Mouse (Mus musculus) intestine, embryonic 16.5 days (tissue): ENCODE measurements at regions not wholly inside any gene's neighbourhood (a gene's known extent, or its start where the extent isn't known, plus 50 kb on each side); places are given as distances from the start of the nearest gene placed in this dataset.
A peak's percentile ranks its signal among the peaks of the same experiment; 100 is the strongest.

Experiments used
- ATAC-seq: fragments of 200-750 bp; cut with Nextera tagmentation; 2 replicates; pipeline ENCODE4 v1.8.0; 2017; ENCODE audit warnings: moderate TSS enrichment, moderate library complexity
- H3K27ac ChIP-seq: fragments of 300-500 bp; sonication (generic); 2 replicates; pipeline ENCODE4 v1.5.1; 2014; ENCODE audit warnings: mild to moderate bottlenecking, low read length
- H3K27me3 ChIP-seq: fragments of 300-500 bp; sonication (generic); replicated peaks from 2 replicates; pipeline ENCODE4 v1.6.1; 2014; ENCODE audit warnings: low read length, control low read depth, mixed read lengths; ENCODE audit not compliant: control insufficient read depth, insufficient read depth
- H3K36me3 ChIP-seq: fragments of 300-500 bp; sonication (generic); 2 replicates; pipeline ENCODE4 v1.6.1; 2014; ENCODE audit warnings: low read length, control low read depth; ENCODE audit not compliant: control insufficient read depth, insufficient read depth
- H3K4me1 ChIP-seq: fragments of 300-500 bp; sonication (generic); 2 replicates; pipeline ENCODE4 v1.6.1; 2014; ENCODE audit warnings: low read length, control low read depth, mixed read lengths; ENCODE audit not compliant: control insufficient read depth, insufficient read depth
- H3K4me2 ChIP-seq: fragments of 300-500 bp; sonication (generic); 2 replicates; pipeline ENCODE4 v1.6.1; 2014; ENCODE audit warnings: low read depth, low read length, control low read depth
- H3K4me3 ChIP-seq: fragments of 300-500 bp; sonication (generic); 2 replicates; pipeline ENCODE4 v1.5.1; 2014; ENCODE audit warnings: mild to moderate bottlenecking, low read length
- H3K9ac ChIP-seq: fragments of 300-500 bp; sonication (generic); 2 replicates; pipeline ENCODE4 v1.6.1; 2014; ENCODE audit warnings: low read depth, low read length
- H3K9me3 ChIP-seq: fragments of 300-500 bp; sonication (generic); 2 replicates; pipeline ENCODE4 v1.6.1; 2016; ENCODE audit warnings: low read length, control low read depth; ENCODE audit not compliant: control insufficient read depth
- WGBS: fragments of 180-500 bp; shearing (Covaris S2); extraction: QIAGEN DNeasy Blood & Tissue Kit; methylation state at CpG from one replicate; pipeline ENCODE4 v1.1.7; 2014; 5-methylcytosine and 5-hydroxymethylcytosine counted together

DNA sequence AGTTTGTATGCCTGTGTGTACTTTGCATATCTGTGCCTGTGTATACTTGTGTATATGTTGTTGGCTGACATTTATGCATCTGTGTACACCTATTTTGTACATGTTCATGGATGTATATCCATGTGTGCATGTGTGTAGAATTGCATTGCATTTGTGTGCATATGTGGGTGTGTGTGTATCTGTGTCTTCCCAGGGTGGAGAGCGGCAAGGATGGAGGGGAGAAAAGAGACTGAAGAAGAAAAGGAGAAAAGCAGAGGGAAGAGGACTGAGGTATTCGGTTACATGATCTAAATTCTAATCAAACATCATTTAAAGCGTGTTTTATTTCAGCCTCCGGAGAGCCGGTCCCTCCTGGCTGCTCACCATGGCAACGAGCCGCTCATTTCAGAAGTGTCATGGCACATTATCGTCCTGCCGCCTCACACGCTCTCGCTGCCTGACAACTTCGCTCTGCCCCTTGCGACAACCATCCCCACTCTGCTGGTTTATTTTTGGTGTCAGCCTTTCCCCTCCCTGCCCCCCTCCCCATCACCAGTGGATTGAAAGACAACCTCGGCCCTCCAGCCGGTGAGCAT is 58.6 kb downstream of the Mrm1 start:
- ATAC-seq: no peak
- peaks cover 10% of the 10 kb centered on the region for H3K4me1 ChIP-seq
- 29% methylated on average over 15 of the region's 15 CpGs for WGBS

DNA sequence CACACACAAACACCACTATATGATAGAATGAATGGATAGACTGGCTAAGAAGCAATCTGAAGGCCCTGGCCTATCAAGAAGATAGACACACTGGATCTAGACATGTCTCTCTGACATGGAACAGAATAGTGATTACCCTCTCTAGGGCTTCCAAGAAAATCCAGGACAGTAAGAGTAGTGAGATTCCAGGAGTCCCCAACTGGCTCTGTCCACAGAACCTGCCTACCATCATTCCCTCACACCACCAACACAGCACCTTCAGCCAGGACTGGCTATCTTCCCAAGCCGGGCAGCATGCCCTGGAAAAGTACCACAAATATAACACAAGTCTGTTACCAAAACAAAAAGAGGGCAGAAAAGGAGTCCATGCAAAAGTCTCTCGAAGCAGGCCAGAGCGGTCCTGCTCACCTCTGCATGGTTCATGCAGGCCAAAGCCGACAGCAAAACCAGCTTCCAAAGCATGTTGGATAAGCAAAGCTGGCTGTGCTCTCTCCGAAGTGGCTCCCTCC is 59.8 kb downstream of the Mrm1 start:
- WGBS: 84% methylated on average over 5 of the region's 5 CpGs
- peaks cover 7% of the 10 kb centered on the region for H3K4me1 ChIP-seq

More for the DNA sequence above, 58.6 kb downstream of the Mrm1 start:
- no peak overlapping the region for H3K4me3 ChIP-seq
- no peak overlapping the region for H3K9ac ChIP-seq
- H3K9me3 ChIP-seq: no peaks in the 10 kb centered on the region
- H3K36me3 ChIP-seq: no peaks in the 10 kb centered on the region
- H3K4me2 ChIP-seq: no peak overlapping the region
- H3K27ac ChIP-seq: no peak overlapping the region
- peaks cover 5% of the 10 kb centered on the region; the same call in 1 of the 2 replicates for H3K27me3 ChIP-seq

GRCm38 (mm10) chr11:84752007-84752406 is 67.3 kb downstream of the Mrm1 start:
- Histone ChIP-seq H3K36me3 (no peaks in the 10 kb centered on the region), H3K9ac (no peak overlapping the region), H3K4me1 (no peaks in the 10 kb centered on the region), H3K4me2 (no peak overlapping the region), H3K4me3 (no peak overlapping the region), H3K9me3 (no peaks in the 10 kb centered on the region), H3K27ac (no peak overlapping the region), H3K27me3 (no peaks in the 10 kb centered on the region)
- ATAC-seq: no peak
- 74% methylated on average over 6 of the region's 6 CpGs for WGBS

More for the DNA sequence above, 59.8 kb downstream of the Mrm1 start:
- Histone ChIP-seq H3K9me3 (no peaks in the 10 kb centered on the region), H3K4me3 (no peak overlapping the region), H3K36me3 (no peaks in the 10 kb centered on the region), H3K9ac (no peak overlapping the region), H3K27me3 (peaks cover 5% of the 10 kb centered on the region; the same call in 1 of the 2 replicates), H3K4me2 (no peak overlapping the region), H3K27ac (no peak overlapping the region)
- ATAC-seq: no peak

DNA sequence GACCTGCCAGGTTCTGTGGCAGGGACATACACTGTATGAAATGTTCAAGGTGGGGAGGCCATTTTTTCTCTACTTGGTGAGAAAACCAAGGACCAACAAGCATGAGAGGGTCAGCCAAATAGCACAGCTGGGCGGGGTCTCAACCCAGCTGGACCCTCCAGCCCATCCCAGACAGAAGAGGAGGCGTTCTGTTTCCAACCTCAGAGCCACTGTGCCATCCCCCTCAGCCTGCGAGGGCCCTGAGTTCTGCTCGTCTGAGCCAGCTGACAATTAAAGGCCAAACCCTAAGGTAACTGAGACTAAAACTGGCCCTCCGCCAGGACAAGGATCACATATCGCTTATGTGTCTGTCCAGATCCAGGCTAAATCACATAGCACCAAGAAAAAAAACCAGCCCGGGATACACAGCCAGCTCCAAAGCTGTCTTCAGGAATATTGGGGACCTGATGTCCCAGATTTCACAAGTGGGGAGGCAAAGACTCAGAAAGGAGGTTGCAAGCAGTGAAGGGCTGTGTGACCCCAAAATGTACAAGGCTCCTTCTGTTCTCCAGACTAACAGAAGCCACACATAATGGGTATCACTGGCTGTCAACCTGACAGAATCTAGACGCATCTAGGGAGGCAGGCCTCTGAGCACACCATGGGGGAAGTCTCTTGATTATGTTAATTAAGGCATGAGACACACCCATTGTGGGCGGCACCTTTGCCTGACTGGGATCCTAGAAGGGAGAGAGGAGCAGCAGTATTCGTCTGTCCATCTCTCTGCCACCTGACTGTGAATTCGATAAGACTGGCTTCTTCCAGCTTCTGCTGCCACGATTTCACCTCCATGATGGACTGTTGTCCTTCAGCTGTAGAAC is 69.6 kb downstream of the Mrm1 start:
- no peak overlapping the region for H3K4me3 ChIP-seq
- H3K4me2 ChIP-seq: no peak overlapping the region
- no peaks in the 10 kb centered on the region for H3K27me3 ChIP-seq
- no peak overlapping the region for H3K9ac ChIP-seq
- H3K4me1 ChIP-seq: peaks cover 6% of the 10 kb centered on the region; the same call in 1 of the 2 replicates
- 43% methylated on average over 12 of the region's 12 CpGs for whole genome bisulfite sequencing
- 0 out of 2 replicates have a peak, but pooled peaks have one; percentile 31 for ATAC-seq
- no peak overlapping the region for H3K27ac ChIP-seq
- no peaks in the 10 kb centered on the region for H3K36me3 ChIP-seq
- H3K9me3 ChIP-seq: no peaks in the 10 kb centered on the region

- Histone ChIP-seq H3K4me3 (peak overlapping the region; percentile 29), H3K9ac (0 out of 2 replicates have a peak overlapping the region, but pooled peaks have one; percentile 33), H3K36me3 (no peaks in the 10 kb centered on the region), H3K4me2 (peak overlapping the region; percentile 44), H3K4me1 (0 out of 2 replicates have a peak, but pooled peaks cover 6% of the 10 kb centered on the region), H3K9me3 (no peaks in the 10 kb centered on the region), H3K27me3 (no peaks in the 10 kb centered on the region), H3K27ac (peak overlapping the region; percentile 81)
- ATAC-seq: peak; percentile 94
- WGBS: 14% methylated on average over 17 of the region's 17 CpGs
Measured at GRCm38 (mm10) chr11:84738769-84739589, 80.3 kb downstream of the Mrm1 start.

DNA sequence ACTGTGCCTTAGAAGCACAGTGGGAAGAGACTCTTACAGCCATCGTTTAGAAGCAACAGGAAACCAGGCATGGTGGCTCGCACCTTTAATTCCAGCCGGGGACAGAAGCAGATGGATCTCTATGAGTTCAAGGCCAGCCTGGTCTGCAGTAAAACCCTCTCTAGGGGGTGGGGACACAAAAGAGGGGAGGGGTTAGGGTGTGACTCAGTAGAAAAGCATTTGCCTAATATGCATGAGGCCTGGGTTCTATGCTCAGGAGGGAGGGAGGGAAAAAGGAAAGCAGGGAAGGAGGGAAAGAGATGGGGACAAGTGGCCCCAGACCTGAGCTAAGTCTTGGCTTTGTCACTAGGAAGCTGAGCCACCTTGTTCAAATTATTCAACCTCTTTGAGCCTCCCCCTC is 81.2 kb downstream of the Mrm1 start:
- H3K27me3 ChIP-seq: no peaks in the 10 kb centered on the region
- H3K4me3 ChIP-seq: no peak overlapping the region
- 0 out of 2 replicates have a peak overlapping the region, but pooled peaks have one; percentile 33 for H3K9ac ChIP-seq
- H3K36me3 ChIP-seq: no peaks in the 10 kb centered on the region
- ATAC-seq: 0 out of 2 replicates have a peak, but pooled peaks have one; percentile 21
- 0 out of 2 replicates have a peak, but pooled peaks cover 6% of the 10 kb centered on the region for H3K4me1 ChIP-seq
- 41% methylated on average over 3 of the region's 3 CpGs for WGBS
- H3K9me3 ChIP-seq: no peaks in the 10 kb centered on the region
- peak overlapping the region; percentile 81 for H3K27ac ChIP-seq
- H3K4me2 ChIP-seq: no peak overlapping the region

DNA sequence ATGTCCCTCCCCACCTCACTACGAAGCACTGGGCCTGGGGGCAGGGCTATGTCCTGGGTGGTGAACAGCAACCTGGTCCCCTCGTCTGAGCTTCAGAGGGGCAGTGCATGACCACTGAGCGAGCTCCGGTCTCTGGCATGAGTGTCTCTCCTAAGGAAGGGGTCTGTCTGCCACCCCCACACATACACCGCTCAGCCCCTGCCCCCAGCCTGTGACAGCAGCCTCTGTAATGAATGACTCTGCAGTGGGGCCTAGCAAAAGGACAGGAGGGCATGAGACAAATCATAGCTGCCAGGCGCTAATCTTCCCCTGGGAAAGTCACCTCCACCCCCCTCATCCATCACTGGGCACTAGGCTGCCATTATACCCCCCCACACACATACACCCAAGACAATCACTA is 87.4 kb downstream of the Mrm1 start:
- H3K27me3 ChIP-seq: 0 out of 2 replicates have a peak, but pooled peaks cover 2% of the 10 kb centered on the region
- H3K9ac ChIP-seq: no peak overlapping the region
- no peaks in the 10 kb centered on the region for H3K9me3 ChIP-seq
- no peaks in the 10 kb centered on the region for H3K4me1 ChIP-seq
- H3K4me3 ChIP-seq: no peak overlapping the region
- ATAC-seq: no peak
- no peaks in the 10 kb centered on the region for H3K36me3 ChIP-seq
- 65% methylated on average over 6 of the region's 6 CpGs for WGBS
- H3K27ac ChIP-seq: no peak overlapping the region
- H3K4me2 ChIP-seq: no peak overlapping the region

DNA sequence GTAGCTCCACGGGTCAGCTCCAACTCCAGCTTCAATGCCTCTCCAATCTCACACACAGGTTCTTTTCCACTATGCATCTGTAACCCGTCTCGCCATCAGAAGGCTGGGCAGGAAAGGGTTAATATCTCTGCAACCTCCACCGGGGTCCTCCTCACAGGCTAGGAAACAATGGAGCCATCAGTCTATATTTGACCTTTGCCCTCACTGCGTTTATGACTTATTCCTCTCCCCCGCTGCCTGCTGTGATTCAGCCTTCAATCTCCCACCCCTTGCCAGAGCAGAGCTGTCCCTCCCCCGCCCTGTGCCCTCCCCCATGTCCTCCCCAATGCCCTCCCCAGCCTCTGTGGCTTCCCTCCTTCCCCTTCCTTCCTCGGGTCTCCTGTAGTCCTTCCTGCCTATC is 89.1 kb downstream of the Mrm1 start:
- H3K4me3 ChIP-seq: no peak overlapping the region
- no peak overlapping the region for H3K9ac ChIP-seq
- H3K4me2 ChIP-seq: no peak overlapping the region
- 0 out of 2 replicates have a peak, but pooled peaks cover 2% of the 10 kb centered on the region for H3K27me3 ChIP-seq
- WGBS: 29% methylated on average over 8 of the region's 8 CpGs
- ATAC-seq: no peak
- H3K27ac ChIP-seq: no peak overlapping the region
- H3K9me3 ChIP-seq: no peaks in the 10 kb centered on the region
- no peaks in the 10 kb centered on the region for H3K36me3 ChIP-seq
- H3K4me1 ChIP-seq: no peaks in the 10 kb centered on the region

GRCm38 (mm10) chr11:84729189-84729588 is 90.1 kb downstream of the Mrm1 start:
- H3K36me3 ChIP-seq: no peaks in the 10 kb centered on the region
- 0 out of 2 replicates have a peak, but pooled peaks cover 2% of the 10 kb centered on the region for H3K27me3 ChIP-seq
- no peak overlapping the region for H3K4me3 ChIP-seq
- 15% methylated on average over 2 of the region's 2 CpGs for WGBS
- H3K4me1 ChIP-seq: no peaks in the 10 kb centered on the region
- no peak overlapping the region for H3K4me2 ChIP-seq
- no peak overlapping the region for H3K9ac ChIP-seq
- H3K27ac ChIP-seq: no peak overlapping the region
- H3K9me3 ChIP-seq: no peaks in the 10 kb centered on the region
- ATAC-seq: no peak
